Mouse (Mus musculus): Measurements from ENCODE around the gene Cand2. TPM values are rescaled to one million over a fixed set of nuclear protein-coding genes. Genes with fewer than 3 reads are reported as not detected.

Cand2 gene
- polyA plus RNA-seq, 1 experiment from 2014 or later = 10.4 TPM

DNA sequence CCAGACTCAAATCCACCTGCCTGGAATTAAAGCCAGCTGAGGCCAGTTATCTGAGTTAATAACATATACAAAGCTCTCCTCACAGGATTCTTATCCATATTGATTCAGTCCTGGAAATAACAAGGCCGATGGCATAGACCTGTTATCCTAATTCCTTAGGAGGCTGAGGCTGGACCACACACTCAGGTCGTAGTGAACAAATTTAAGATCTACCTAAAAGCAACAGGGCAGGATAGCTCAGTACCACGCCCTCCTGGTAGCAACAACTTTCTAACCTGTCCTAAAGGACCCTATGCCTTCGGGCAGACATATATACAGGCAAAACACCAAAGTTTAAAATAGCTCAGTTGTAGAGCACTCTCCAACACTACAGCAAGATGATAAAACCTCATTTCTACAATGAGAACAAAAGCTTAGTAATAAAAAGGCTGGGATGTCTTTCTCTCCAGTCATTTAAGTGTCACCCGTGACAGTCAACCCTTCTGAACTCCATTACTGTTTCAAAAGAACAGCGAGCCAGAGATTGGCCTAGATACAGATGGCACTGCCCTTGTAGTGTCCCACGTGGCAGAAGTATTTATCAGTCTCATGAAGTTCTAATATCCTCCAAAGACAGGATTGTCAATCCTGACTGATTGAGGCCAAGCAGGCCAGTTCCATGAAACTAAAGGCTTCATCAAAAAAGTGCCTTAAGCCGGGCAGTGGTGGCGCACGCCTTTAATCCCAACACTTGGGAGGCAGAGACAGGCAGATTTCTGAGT is 30.3 kb downstream of the Cand2 start:
- H3K9me3 ChIP-seq (replicated peaks; ENCODE audit: low read length) = no peaks in the 10 kb centered on the region
- 65% methylated on average over 10 of the region's 10 CpGs for WGBS

GRCm38 (mm10) chr6:115807464-115808195 is 33.3 kb downstream of the Cand2 start:
- TF ChIP-seq CTCF (IDR thresholded peaks at IDR 0.05; ENCODE audit: low read depth) = no peak
- Histone ChIP-seq H3K4me2 (ENCODE audit: low read length) (peak overlapping the region; percentile 75), H3K4me3 (replicated peaks; ENCODE audit: low read depth, low read length) (peak overlapping the region; percentile 92), H3K27me3 (ENCODE audit: insufficient read depth, low read length) (no peaks in the 10 kb centered on the region), H3K9ac (ENCODE audit: low read depth, low read length) (peak overlapping the region; percentile 96), H3K9me3 (replicated peaks; ENCODE audit: low read length) (no peaks in the 10 kb centered on the region), H3K36me3 (ENCODE audit: insufficient read depth, low read length) (peaks cover 23% of the 10 kb centered on the region), H3K4me1 (replicated peaks; ENCODE audit: insufficient read depth, low read length) (peaks cover 16% of the 10 kb centered on the region), H3K27ac (peak overlapping the region; percentile 96)
- DNase-seq (ENCODE audit: low spot score) (no peak), ATAC-seq (replicated peaks; ENCODE audit: low FRiP score, low read depth) (no peak)
- WGBS = 1% methylated on average over 15 of the region's 15 CpGs

More for the DNA sequence above, 30.3 kb downstream of the Cand2 start:
- peaks cover 16% of the 10 kb centered on the region for H3K4me1 ChIP-seq (replicated peaks; ENCODE audit: insufficient read depth, low read length)
- DNase-seq (ENCODE audit: low spot score) (no peak), ATAC-seq (replicated peaks; ENCODE audit: low FRiP score, low read depth) (no peak)
- H3K27me3 ChIP-seq (ENCODE audit: insufficient read depth, low read length) = no peaks in the 10 kb centered on the region
- H3K4me3 ChIP-seq (replicated peaks; ENCODE audit: low read depth, low read length) = no peak overlapping the region
- H3K36me3 ChIP-seq (ENCODE audit: insufficient read depth, low read length) = peaks cover 33% of the 10 kb centered on the region
- TF ChIP-seq CTCF (IDR thresholded peaks at IDR 0.05; ENCODE audit: low read depth) = no peak
- no peak overlapping the region for H3K9ac ChIP-seq (ENCODE audit: low read depth, low read length)
- H3K27ac ChIP-seq = no peak overlapping the region
- H3K4me2 ChIP-seq (ENCODE audit: low read length) = no peak overlapping the region

- WGBS = under 1% methylated on average over 22 of the region's 22 CpGs
- no peak for TF ChIP-seq CTCF (IDR thresholded peaks at IDR 0.05; ENCODE audit: low read depth)
- H3K27me3 ChIP-seq (ENCODE audit: insufficient read depth, low read length) = no peaks in the 10 kb centered on the region
- H3K27ac ChIP-seq = peak overlapping the region; percentile 96
- ATAC-seq (replicated peaks; ENCODE audit: low FRiP score, low read depth) = no peak
- peak; percentile 46 for DNase-seq (ENCODE audit: low spot score)
- H3K4me2 ChIP-seq (ENCODE audit: low read length) = peak overlapping the region; percentile 75
- peaks cover 19% of the 10 kb centered on the region for H3K36me3 ChIP-seq (ENCODE audit: insufficient read depth, low read length)
- peaks cover 16% of the 10 kb centered on the region for H3K4me1 ChIP-seq (replicated peaks; ENCODE audit: insufficient read depth, low read length)
- no peaks in the 10 kb centered on the region for H3K9me3 ChIP-seq (replicated peaks; ENCODE audit: low read length)
- H3K4me3 ChIP-seq (replicated peaks; ENCODE audit: low read depth, low read length) = peak overlapping the region; percentile 92
- peak overlapping the region; percentile 96 for H3K9ac ChIP-seq (ENCODE audit: low read depth, low read length)
Observed at GRCm38 (mm10) chr6:115808196-115808487, 33.8 kb downstream of the Cand2 start.

GRCm38 (mm10) chr6:115808488-115809231 is 34.3 kb downstream of the Cand2 start, which contains the start of gene Rpl32:
Rpl32 (minus strand) TSS chr6:115808747.
- peak within 1 kb of the TSS; percentile 75 for H3K4me2 ChIP-seq (ENCODE audit: low read length)
- peaks cover 18% of the 10 kb centered on the region for H3K36me3 ChIP-seq (ENCODE audit: insufficient read depth, low read length)
- under 1% methylated on average over 47 of the region's 47 CpGs for WGBS
- peak; percentile 65 for TF ChIP-seq CTCF (IDR thresholded peaks at IDR 0.05; ENCODE audit: low read depth)
- peak within 1 kb of the TSS; percentile 92 for H3K4me3 ChIP-seq (replicated peaks; ENCODE audit: low read depth, low read length)
- DNase-seq (ENCODE audit: low spot score) (peak; percentile 96), ATAC-seq (replicated peaks; ENCODE audit: low FRiP score, low read depth) (peak; percentile 78)
- peak within 1 kb of the TSS; percentile 96 for H3K27ac ChIP-seq
- peaks cover 16% of the 10 kb centered on the region for H3K4me1 ChIP-seq (replicated peaks; ENCODE audit: insufficient read depth, low read length)
- H3K9me3 ChIP-seq (replicated peaks; ENCODE audit: low read length) = no peaks in the 10 kb centered on the region
- H3K9ac ChIP-seq (ENCODE audit: low read depth, low read length) = peak within 1 kb of the TSS; percentile 96
- no peaks in the 10 kb centered on the region for H3K27me3 ChIP-seq (ENCODE audit: insufficient read depth, low read length)

DNA sequence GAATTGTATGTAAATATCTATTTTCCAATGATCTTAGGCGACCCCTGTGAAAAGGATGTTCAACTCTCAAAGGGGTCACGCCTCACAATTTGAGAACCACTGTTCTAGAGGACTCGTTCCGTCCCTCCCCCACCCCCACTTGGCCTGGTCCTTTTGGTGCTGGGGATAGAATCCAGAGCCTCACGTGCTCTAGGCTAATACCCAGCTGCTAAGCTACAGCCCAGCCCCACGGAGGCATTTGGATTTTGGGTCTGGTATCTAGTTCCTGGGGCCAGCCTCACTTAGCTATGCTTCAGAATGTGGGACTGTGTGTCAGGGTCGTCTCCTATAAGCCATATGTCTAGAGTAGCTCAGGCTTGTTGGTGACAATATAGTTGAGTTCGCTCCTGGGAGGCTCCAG is 37.3 kb downstream of the Cand2 start:
- Histone ChIP-seq H3K27me3 (ENCODE audit: insufficient read depth, low read length) (no peaks in the 10 kb centered on the region), H3K4me1 (replicated peaks; ENCODE audit: insufficient read depth, low read length) (peaks cover 8% of the 10 kb centered on the region), H3K4me3 (replicated peaks; ENCODE audit: low read depth, low read length) (no peak overlapping the region), H3K4me2 (ENCODE audit: low read length) (no peak overlapping the region), H3K27ac (no peak overlapping the region), H3K9me3 (replicated peaks; ENCODE audit: low read length) (no peaks in the 10 kb centered on the region), H3K9ac (ENCODE audit: low read depth, low read length) (no peak overlapping the region), H3K36me3 (ENCODE audit: insufficient read depth, low read length) (peaks cover 2% of the 10 kb centered on the region; the same call in 1 of the 2 replicates)
- TF ChIP-seq CTCF (IDR thresholded peaks at IDR 0.05; ENCODE audit: low read depth) = no peak
- DNase-seq (ENCODE audit: low spot score) (no peak), ATAC-seq (replicated peaks; ENCODE audit: low FRiP score, low read depth) (no peak)
- 64% methylated on average over 8 of the region's 8 CpGs for WGBS

DNA sequence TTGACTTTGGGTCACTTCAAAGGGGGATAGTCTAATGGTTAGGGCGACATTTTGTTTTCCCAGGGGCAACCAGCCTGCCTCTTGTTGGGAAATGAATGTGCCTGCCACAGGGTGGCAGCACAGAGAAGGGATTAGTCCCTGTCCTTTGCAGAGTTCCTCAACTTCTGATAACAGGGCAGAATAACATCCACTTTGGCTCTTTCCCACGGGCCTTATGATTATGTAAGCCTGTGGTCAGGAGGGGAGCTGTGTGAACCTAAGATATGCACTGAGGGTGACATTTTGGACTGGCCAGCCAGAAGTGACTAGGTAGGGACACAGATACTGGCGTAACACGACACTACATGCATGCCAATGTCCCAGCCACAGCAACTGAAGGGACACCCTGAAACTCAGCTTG is 39.8 kb downstream of the Cand2 start:
- ATAC-seq (replicated peaks; ENCODE audit: low FRiP score, low read depth) (peak; percentile 49; the same call in 1 of the 2 replicates), DNase-seq (ENCODE audit: low spot score) (peak; percentile 78)
- 33% methylated on average over 4 of the region's 4 CpGs for WGBS
- Histone ChIP-seq H3K9ac (ENCODE audit: low read depth, low read length) (no peak overlapping the region), H3K9me3 (replicated peaks; ENCODE audit: low read length) (no peaks in the 10 kb centered on the region), H3K4me3 (replicated peaks; ENCODE audit: low read depth, low read length) (no peak overlapping the region), H3K36me3 (ENCODE audit: insufficient read depth, low read length) (no peaks in the 10 kb centered on the region), H3K4me2 (ENCODE audit: low read length) (no peak overlapping the region), H3K27ac (no peak overlapping the region), H3K27me3 (ENCODE audit: insufficient read depth, low read length) (no peaks in the 10 kb centered on the region), H3K4me1 (replicated peaks; ENCODE audit: insufficient read depth, low read length) (no peaks in the 10 kb centered on the region)
- TF ChIP-seq CTCF (IDR thresholded peaks at IDR 0.05; ENCODE audit: low read depth) = peak; percentile 79

Data from kidney, postnatal 0 days (tissue).